Mouse (Mus musculus) kidney, embryonic 16.5 days (tissue): Measurements from ENCODE around the gene Stxbp5. TPM values are rescaled to one million over a fixed set of nuclear protein-coding genes. Genes with fewer than 3 reads are reported as not detected.

ENCODE experiments used
- ATAC-seq: fragments of 200-750 bp; cut with Nextera tagmentation; 2 replicates; pipeline ENCODE4 v1.8.0; 2017; ENCODE audit warnings: moderate TSS enrichment; ENCODE audit not compliant: low FRiP score, low TSS enrichment
- H3K27ac ChIP-seq: fragments of 300-500 bp; sonication (generic); 2 replicates; pipeline ENCODE4 v1.5.1; 2014; ENCODE audit warnings: low read length
- H3K27me3 ChIP-seq: fragments of 300-500 bp; sonication (generic); 2 replicates; pipeline ENCODE4 v1.6.1; 2014; ENCODE audit warnings: low read length, control low read depth, mixed read lengths; ENCODE audit not compliant: insufficient read depth
- H3K36me3 ChIP-seq: fragments of 300-500 bp; sonication (generic); 2 replicates; pipeline ENCODE4 v1.6.1; 2014; ENCODE audit warnings: low read length, control low read depth, mixed read lengths; ENCODE audit not compliant: insufficient read depth
- H3K4me1 ChIP-seq: fragments of 300-500 bp; sonication (generic); 2 replicates; pipeline ENCODE4 v1.6.1; 2014; ENCODE audit warnings: low read length, control low read depth, mixed read lengths; ENCODE audit not compliant: insufficient read depth
- H3K4me2 ChIP-seq: fragments of 300-500 bp; sonication (generic); replicated peaks from 2 replicates; pipeline ENCODE4 v1.6.1; 2014; ENCODE audit warnings: low read depth, low read length
- H3K4me3 ChIP-seq: fragments of 300-500 bp; sonication (generic); 2 replicates; pipeline ENCODE4 v1.5.1; 2014; ENCODE audit warnings: mild to moderate bottlenecking, low read length
- H3K9ac ChIP-seq: fragments of 300-500 bp; sonication (generic); replicated peaks from 2 replicates; pipeline ENCODE4 v1.6.1; 2014; ENCODE audit warnings: low read length
- H3K9me3 ChIP-seq: fragments of 300-500 bp; sonication (generic); 2 replicates; pipeline ENCODE4 v1.6.1; 2016; ENCODE audit warnings: low read length, control low read depth
- WGBS: fragments of 180-500 bp; shearing (Covaris S2); extraction: QIAGEN DNeasy Blood & Tissue Kit; methylation state at CpG from one replicate; pipeline ENCODE4 v1.1.7; 2014; 5-methylcytosine and 5-hydroxymethylcytosine counted together
- polyA plus RNA-seq: library from polyadenylated mRNA; unstranded; fragments of >200 nt; fragmentation: Nextera tagmentation; extraction: Ambion mirVana; gene quantifications from 2 replicates; pipeline ENCODE4 v1.2.1, GENCODE M21; 2015

The Stxbp5 gene
- polyA plus RNA-seq, 1 experiment from 2014 or later = 3.6 TPM

DNA sequence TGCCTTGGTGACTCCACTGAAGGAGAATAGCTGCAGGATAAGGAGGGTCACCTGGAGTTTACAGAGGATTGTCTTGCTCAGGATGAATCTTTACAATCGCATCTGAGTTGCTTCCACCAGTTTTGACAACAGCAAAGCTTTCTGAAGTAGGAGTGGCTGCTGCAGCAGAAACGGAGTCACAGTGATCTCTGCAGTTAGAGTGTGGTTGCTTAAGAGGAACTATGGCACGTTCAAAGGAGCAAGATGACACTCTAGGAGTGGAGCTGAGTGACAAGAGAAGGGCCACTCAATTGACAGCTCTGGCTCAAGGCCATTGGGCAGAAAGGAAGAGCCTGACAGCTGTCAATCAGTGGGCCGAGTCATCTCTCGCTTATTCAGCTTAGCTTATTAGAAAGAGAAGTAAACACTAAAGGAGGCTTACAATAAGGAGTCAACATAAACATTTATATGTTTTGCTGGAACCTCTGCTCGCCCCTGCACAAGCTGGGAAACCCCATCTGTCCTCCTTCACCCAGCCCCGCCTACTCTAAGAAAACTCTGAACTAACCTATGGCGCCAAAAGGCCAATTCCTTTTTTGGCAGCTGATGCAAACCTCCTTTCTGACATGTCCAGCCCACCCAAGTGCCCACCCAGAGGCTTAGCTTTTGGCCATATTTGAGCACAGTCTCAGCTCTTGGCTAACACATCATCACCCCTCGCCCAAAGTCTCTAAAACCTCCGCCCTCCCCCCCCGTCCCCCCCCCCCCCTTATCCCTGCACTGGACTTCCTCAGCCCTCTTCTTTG, 178.2 kb downstream of the Stxbp5 start:
- no peaks in the 10 kb centered on the region for H3K4me1 ChIP-seq
- H3K9me3 ChIP-seq = no peaks in the 10 kb centered on the region
- 0 out of 2 replicates have a peak, but pooled peaks have one; percentile 23 for ATAC-seq
- H3K4me3 ChIP-seq = no peak overlapping the region
- no peak overlapping the region for H3K27ac ChIP-seq
- WGBS = 74% methylated on average over 11 of the region's 11 CpGs
- no peaks in the 10 kb centered on the region for H3K36me3 ChIP-seq
- H3K9ac ChIP-seq = no peak overlapping the region
- H3K27me3 ChIP-seq = no peaks in the 10 kb centered on the region
- no peak overlapping the region for H3K4me2 ChIP-seq

DNA sequence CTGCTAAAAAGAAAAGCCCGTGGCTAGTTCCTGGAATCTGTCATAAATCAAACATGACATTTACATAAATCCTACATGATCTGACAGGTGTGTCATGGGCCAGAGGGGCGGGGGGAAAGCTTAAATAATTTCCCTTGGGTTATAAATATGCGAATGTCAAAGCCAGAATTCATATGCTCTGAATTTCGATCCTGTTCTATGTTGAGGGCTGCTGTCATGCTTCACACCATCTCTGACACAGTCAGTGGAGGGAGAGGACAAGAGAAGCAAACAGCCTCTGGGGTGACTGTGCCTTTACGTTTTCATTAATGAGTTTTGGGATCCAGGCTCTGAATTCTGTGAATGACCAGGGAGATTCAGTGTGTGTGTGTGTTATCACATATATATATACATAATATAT, 180.9 kb downstream of the Stxbp5 start:
- no peak for ATAC-seq
- H3K4me3 ChIP-seq = no peak overlapping the region
- 60% methylated on average over 5 of the region's 5 CpGs for WGBS

GRCm38 (mm10) chr10:9718086-9718485, 182.8 kb downstream of the Stxbp5 start:
- no peaks in the 10 kb centered on the region; the same call in 1 of the 2 replicates for H3K27me3 ChIP-seq
- no peak overlapping the region for H3K4me3 ChIP-seq
- H3K27ac ChIP-seq = no peak overlapping the region
- H3K9ac ChIP-seq = no peak overlapping the region
- H3K36me3 ChIP-seq = no peaks in the 10 kb centered on the region
- H3K4me1 ChIP-seq = no peaks in the 10 kb centered on the region
- WGBS = 54% methylated on average over 5 of the region's 5 CpGs
- no peak for ATAC-seq
- H3K4me2 ChIP-seq = no peak overlapping the region
- no peaks in the 10 kb centered on the region for H3K9me3 ChIP-seq

More for the DNA sequence above, 180.9 kb downstream of the Stxbp5 start:
- H3K4me1 ChIP-seq = no peaks in the 10 kb centered on the region
- no peaks in the 10 kb centered on the region for H3K9me3 ChIP-seq
- H3K4me2 ChIP-seq = no peak overlapping the region
- H3K27ac ChIP-seq = no peak overlapping the region
- H3K27me3 ChIP-seq = no peaks in the 10 kb centered on the region; the same call in 1 of the 2 replicates
- H3K9ac ChIP-seq = no peak overlapping the region
- no peaks in the 10 kb centered on the region for H3K36me3 ChIP-seq

Other genes starting within 250 kb of the Stxbp5 start
- gene Samd5, start 225.9 kb downstream of the Stxbp5 start, polyA plus RNA-seq = 2.5 and 3.5 TPM in 2 replicates